Comparison of ENCODE assay signal across 9 mouse cellular contexts in genomic region chr9:111213501-111213900, GRCm38 (mm10). TPM values are rescaled to one million over a fixed set of nuclear protein-coding genes. Genes with fewer than 3 reads are reported as not detected.
DNase-seq lines count a peak whose midpoint lies in the region; ATAC-seq and TF ChIP-seq lines count a peak whose summit lies in the region.
"Had no signal": no experiment of that assay in that cellular context is flagged by ENCODE, and none has a peak within 500 bp of the region (broad histone marks: within the 10 kb centered on the region; RNA-seq: fewer than 3 reads in every experiment).

No protein-coding gene starts in this region.

- H3K9ac ChIP-seq in heart, embryonic 11.5 days (ENCODE audit: low read depth, low read length), result no peak overlapping the region
- H3K9ac ChIP-seq in heart, embryonic 14.5 days (ENCODE audit: low read length), result peak overlapping the region; percentile 44; the same call in 1 of the 2 replicates
- H3K9ac ChIP-seq in liver, postnatal 0 days (replicated peaks), result no peak overlapping the region; the same call in 1 of the 2 replicates
- H3K9ac ChIP-seq in midbrain, postnatal 0 days (replicated peaks; ENCODE audit: low read length, poor library complexity, severe bottlenecking), result no peak overlapping the region
- H3K9ac ChIP-seq: limb, embryonic 15.5 days had no signal

- ATAC-seq in heart, embryonic 11.5 days (replicated peaks; ENCODE audit: insufficient number of reproducible peaks, low FRiP score, low TSS enrichment), result no peak
- ATAC-seq in heart, embryonic 14.5 days (ENCODE audit: insufficient number of reproducible peaks, insufficient read depth, low FRiP score, low read depth), result no peak; the same call in 1 of the 2 replicates
- ATAC-seq in liver, postnatal 0 days, result peak; percentile 60; the same call in 1 of the 2 replicates
- ATAC-seq in midbrain, postnatal 0 days (ENCODE audit: low FRiP score), result no peak

- intact Hi-C loops in left cerebral cortex, postnatal 4 days (cut with DNase I), result no loop called here

- no peaks in the 10 kb centered on the region for H3K9me3 ChIP-seq in heart, embryonic 11.5 days (replicated peaks; ENCODE audit: control insufficient read depth, low read length)
- H3K9me3 ChIP-seq in heart, embryonic 14.5 days (ENCODE audit: control insufficient read depth, low read length), result no peaks in the 10 kb centered on the region
- no peaks in the 10 kb centered on the region for H3K9me3 ChIP-seq in liver, postnatal 0 days (ENCODE audit: low read length)
- H3K9me3 ChIP-seq in midbrain, postnatal 0 days (ENCODE audit: low read length), result no peaks in the 10 kb centered on the region
- H3K9me3 ChIP-seq: limb, embryonic 15.5 days had no signal

- 28% methylated on average over 6 of the region's 6 CpGs for WGBS in heart, embryonic 11.5 days (ENCODE audit: insufficient replicate concordance)
- 29% methylated on average over 6 of the region's 6 CpGs for WGBS in heart, embryonic 14.5 days
- 36% methylated on average over 6 of the region's 6 CpGs for WGBS in liver, postnatal 0 days (ENCODE audit: insufficient replicate concordance)
- WGBS in midbrain, postnatal 0 days, result 77% methylated on average over 6 of the region's 6 CpGs

- TF ChIP-seq EP300 in liver, postnatal 0 days (IDR thresholded peaks at IDR 0.05; ENCODE audit: low read depth), result no peak

- no peak overlapping the region for H3K4me2 ChIP-seq in heart, embryonic 11.5 days
- peak overlapping the region; percentile 17; the same call in 1 of the 2 replicates for H3K4me2 ChIP-seq in heart, embryonic 14.5 days (ENCODE audit: low read length)
- H3K4me2 ChIP-seq in liver, postnatal 0 days (ENCODE audit: low read depth, low read length), result no peak overlapping the region
- no peak overlapping the region for H3K4me2 ChIP-seq in midbrain, postnatal 0 days (ENCODE audit: low read depth, low read length, poor library complexity, severe bottlenecking)
- H3K4me2 ChIP-seq: limb, embryonic 15.5 days had no signal

- H3K4me3 ChIP-seq in heart, embryonic 11.5 days (ENCODE audit: low read depth, low read length), result no peak overlapping the region
- no peak overlapping the region for H3K4me3 ChIP-seq in heart, embryonic 14.5 days (ENCODE audit: control insufficient read depth in 1 of 2, insufficient read depth in 1 of 2, low read depth in 1 of 2, low read length in 2 of 2)
- H3K4me3 ChIP-seq in liver, postnatal 0 days (ENCODE audit: low read depth, low read length), result no peak overlapping the region
- H3K4me3 ChIP-seq in midbrain, postnatal 0 days (ENCODE audit: low read depth, low read length), result no peak overlapping the region
- H3K4me3 ChIP-seq: limb, embryonic 15.5 days had no signal

- TF ChIP-seq CTCF in liver, postnatal 0 days (IDR thresholded peaks at IDR 0.05; ENCODE audit: low read depth), result no peak
- TF ChIP-seq CTCF in midbrain, postnatal 0 days (IDR thresholded peaks at IDR 0.05), result no peak

- peaks cover 15% of the 10 kb centered on the region for H3K4me1 ChIP-seq in heart, embryonic 11.5 days (ENCODE audit: control insufficient read depth, insufficient read depth, low read length)
- peaks cover 13 to 26% of the 10 kb centered on the region in 2 experiments for H3K4me1 ChIP-seq in heart, embryonic 14.5 days (ENCODE audit: control insufficient read depth in 2 of 2, insufficient read depth in 2 of 2, low read length in 2 of 2)
- peaks cover 12% of the 10 kb centered on the region; the same call in 1 of the 2 replicates for H3K4me1 ChIP-seq in liver, postnatal 0 days (ENCODE audit: insufficient read depth)
- no peaks in the 10 kb centered on the region for H3K4me1 ChIP-seq in midbrain, postnatal 0 days (ENCODE audit: insufficient read depth, low read length)

- no peak overlapping the region for H3K27ac ChIP-seq in heart, embryonic 11.5 days (ENCODE audit: low read depth, low read length)
- H3K27ac ChIP-seq in heart, embryonic 14.5 days (replicated peaks in 1 of 2; ENCODE audit: control insufficient read depth in 1 of 2, insufficient read depth in 1 of 2, low read depth in 2 of 2, low read length in 2 of 2), result peak overlapping the region; percentile 60 to 71
- H3K27ac ChIP-seq in liver, postnatal 0 days (ENCODE audit: low read depth), result no peak overlapping the region
- H3K27ac ChIP-seq in midbrain, postnatal 0 days (ENCODE audit: low read depth, low read length), result no peak overlapping the region
- H3K27ac ChIP-seq: limb, embryonic 15.5 days had no signal

- peak; percentile 94 for DNase-seq in heart, adult 11 months
- DNase-seq in A20 (ENCODE audit: low read depth, low spot score), result peak; percentile 26
- DNase-seq in liver, postnatal 0 days, result peak; percentile 39
- no peak for DNase-seq in midbrain, postnatal 0 days (ENCODE audit: low spot score)
- no peak for DNase-seq in left cerebral cortex, postnatal 4 days
- DNase-seq in cerebellum, adult 11 months, result no peak

- no peaks in the 10 kb centered on the region for H3K36me3 ChIP-seq in heart, embryonic 11.5 days (ENCODE audit: control insufficient read depth, insufficient read depth, low read length)
- H3K36me3 ChIP-seq in heart, embryonic 14.5 days (ENCODE audit: control insufficient read depth, insufficient read depth, low read length), result peaks cover 74% of the 10 kb centered on the region
- H3K36me3 ChIP-seq in liver, postnatal 0 days (replicated peaks; ENCODE audit: insufficient read depth, low read length), result peaks cover 23% of the 10 kb centered on the region
- H3K36me3 ChIP-seq in midbrain, postnatal 0 days (ENCODE audit: insufficient read depth, low read length), result peaks cover 26% of the 10 kb centered on the region

- no peaks in the 10 kb centered on the region for H3K27me3 ChIP-seq in heart, embryonic 11.5 days (ENCODE audit: control insufficient read depth, insufficient read depth, low read length)
- H3K27me3 ChIP-seq in heart, embryonic 14.5 days (ENCODE audit: control insufficient read depth, insufficient read depth, low read length), result no peaks in the 10 kb centered on the region
- no peaks in the 10 kb centered on the region for H3K27me3 ChIP-seq in liver, postnatal 0 days (ENCODE audit: insufficient read depth, low read length)
- no peaks in the 10 kb centered on the region for H3K27me3 ChIP-seq in midbrain, postnatal 0 days (ENCODE audit: insufficient read depth, low read length)
- H3K27me3 ChIP-seq: limb, embryonic 15.5 days had no signal

RNA-seq across cellular contexts. Expression of gene Mlh1, which starts 58.1 kb away (rescaled TPM):
- 33.9 and 43.0 TPM in 2 replicates for polyA plus RNA-seq in heart, embryonic 11.5 days (2014; fragmentation: Nextera tagmentation; extraction: Ambion mirVana)
- polyA plus RNA-seq in heart, embryonic 14.5 days (2014; fragmentation: Nextera tagmentation; extraction: Ambion mirVana), result 34.1 and 36.1 TPM in 2 replicates
- polyA plus RNA-seq in liver, postnatal 0 days (2015; fragmentation: Nextera tagmentation; extraction: Ambion mirVana), result 9.8 and 10.1 TPM in 2 replicates
- 12.6 and 19.6 TPM in 2 replicates for total RNA-seq in midbrain, postnatal 0 days (2014; rRNA removed)
- 20.4 and 20.6 TPM in 2 replicates for polyA plus RNA-seq in midbrain, postnatal 0 days (2015; fragmentation: Nextera tagmentation; extraction: Ambion mirVana)
- 10 to 100 TPM; 27.0 to 30.7 TPM for total RNA-seq in left cerebral cortex, postnatal 4 days (2021)

RNA-seq across cellular contexts. Expression of gene Epm2aip1, which starts 58.2 kb away (rescaled TPM):
- 25.6 and 35.3 TPM in 2 replicates for polyA plus RNA-seq in heart, embryonic 11.5 days (2014; fragmentation: Nextera tagmentation; extraction: Ambion mirVana)
- polyA plus RNA-seq in heart, embryonic 14.5 days (2014; fragmentation: Nextera tagmentation; extraction: Ambion mirVana), result 31.4 and 33.0 TPM in 2 replicates
- 4.4 and 5.2 TPM in 2 replicates for polyA plus RNA-seq in liver, postnatal 0 days (2015; fragmentation: Nextera tagmentation; extraction: Ambion mirVana)
- total RNA-seq in midbrain, postnatal 0 days (2014; rRNA removed), result 95.1 and 127 TPM in 2 replicates
- polyA plus RNA-seq in midbrain, postnatal 0 days (2015; fragmentation: Nextera tagmentation; extraction: Ambion mirVana), result 41.1 and 46.6 TPM in 2 replicates
- total RNA-seq in left cerebral cortex, postnatal 4 days (2021), result 10 to 100 TPM; 84.9 to 85.6 TPM

Comparison
In these comparisons a context has a peak if more than half of its experiments do, and no peak if none do; other contexts are left out.
1. H3K27ac ChIP-seq: peak in heart, embryonic 14.5 days (2 of 2); none in heart, embryonic 11.5 days (single experiment), liver, postnatal 0 days (single experiment) and midbrain, postnatal 0 days (single experiment).
2. DNase-seq: peak in heart, adult 11 months (single experiment), A20 (single experiment) and liver, postnatal 0 days (single experiment); none in midbrain, postnatal 0 days (single experiment), left cerebral cortex, postnatal 4 days (single experiment) and cerebellum, adult 11 months (single experiment).